Mouse (Mus musculus) liver, embryonic 16.5 days (tissue): Measurements from ENCODE around the gene Klrb1f. TPM values are rescaled to one million over a fixed set of nuclear protein-coding genes. Genes with fewer than 3 reads are reported as not detected.
"Not testable (repeated sequence)": the region's sequence is repeated elsewhere in the genome, so short reads cannot be mapped to it uniquely, and the experiment has no call there.

Source experiments
- ATAC-seq: fragments of 200-750 bp; cut with Nextera tagmentation; 2 replicates; pipeline ENCODE4 v1.8.0; 2017; ENCODE audit warnings: low read depth, mild to moderate bottlenecking, moderate number of reproducible peaks, moderate library complexity
- H3K27ac ChIP-seq: fragments of 300-500 bp; sonication (generic); 2 replicates; pipeline ENCODE4 v1.5.1; 2014; ENCODE audit warnings: mild to moderate bottlenecking, low read length
- H3K27me3 ChIP-seq: fragments of 300-500 bp; sonication (generic); 2 replicates; pipeline ENCODE4 v1.6.1; 2014; ENCODE audit warnings: low read depth, low read length, mixed read lengths; ENCODE audit not compliant: control insufficient read depth, insufficient read depth
- H3K36me3 ChIP-seq: fragments of 300-500 bp; sonication (generic); 2 replicates; pipeline ENCODE4 v1.6.1; 2014; ENCODE audit warnings: mild to moderate bottlenecking; ENCODE audit not compliant: control insufficient read depth, insufficient read depth
- H3K4me1 ChIP-seq: fragments of 300-500 bp; sonication (generic); 2 replicates; pipeline ENCODE4 v1.6.1; 2014; ENCODE audit warnings: low read depth, low read length, mixed read lengths; ENCODE audit not compliant: control insufficient read depth
- H3K4me2 ChIP-seq: fragments of 300-500 bp; sonication (generic); 2 replicates; pipeline ENCODE4 v1.6.1; 2014; ENCODE audit warnings: low read depth, low read length, mixed read lengths
- H3K4me3 ChIP-seq: fragments of 300-500 bp; sonication (generic); 2 replicates; pipeline ENCODE4 v1.5.1; 2014; ENCODE audit warnings: low read depth, mild to moderate bottlenecking, low read length
- H3K9ac ChIP-seq: fragments of 300-500 bp; sonication (generic); 2 replicates; pipeline ENCODE4 v1.6.1; 2014; ENCODE audit warnings: low read depth, low read length
- H3K9me3 ChIP-seq: fragments of 300-500 bp; sonication (generic); replicated peaks from 2 replicates; pipeline ENCODE4 v1.6.1; 2016; ENCODE audit warnings: low read length; ENCODE audit not compliant: control insufficient read depth
- WGBS: fragments of 180-500 bp; shearing (Covaris S2); extraction: QIAGEN DNeasy Blood & Tissue Kit; methylation state at CpG from one replicate; pipeline ENCODE4 v1.1.7; 2014; ENCODE audit not compliant: insufficient replicate concordance; 5-methylcytosine and 5-hydroxymethylcytosine counted together
- polyA plus RNA-seq: library from polyadenylated mRNA; unstranded; fragments of >200 nt; fragmentation: Nextera tagmentation; extraction: Ambion mirVana; gene quantifications from 2 replicates; pipeline ENCODE4 v1.2.1, GENCODE M21; 2015

Klrb1f gene
- polyA plus RNA-seq, 1 experiment from 2014 or later = 0.45 TPM

- H3K9me3 ChIP-seq = no peaks in the 10 kb centered on the region
- no peak overlapping the region for H3K27ac ChIP-seq
- no peaks in the 10 kb centered on the region for H3K36me3 ChIP-seq
- H3K4me1 ChIP-seq = no peaks in the 10 kb centered on the region; the same call in 1 of the 2 replicates
- no peak overlapping the region for H3K4me3 ChIP-seq
- ATAC-seq = 0 out of 2 replicates have a peak, but pooled peaks have one; percentile 13
- no peak overlapping the region for H3K4me2 ChIP-seq
- no peaks in the 10 kb centered on the region for H3K27me3 ChIP-seq
- H3K9ac ChIP-seq = no peak overlapping the region
- 8% methylated on average over 1 of the region's 1 CpGs for WGBS
Measured at GRCm38 (mm10) chr6:129097929-129098328, 52.2 kb downstream of the Klrb1f start.

- not testable (repeated sequence) for H3K27ac ChIP-seq, H3K4me3 ChIP-seq, H3K9ac ChIP-seq, H3K4me1 ChIP-seq, H3K4me2 ChIP-seq, ATAC-seq, H3K9me3 ChIP-seq, H3K27me3 ChIP-seq, H3K36me3 ChIP-seq
- WGBS = 42% methylated on average over 1 of the region's 1 CpGs
Measured at GRCm38 (mm10) chr6:129100794-129101193, 55.1 kb downstream of the Klrb1f start, which contains the start of gene Clec2e. Gene Clec2e, minus strand, starts transcription at chr6:129100913.

GRCm38 (mm10) chr6:129101604-129102003 lies 55.9 kb downstream of the Klrb1f start:
- Histone ChIP-seq H3K9me3 (no peaks in the 10 kb centered on the region), H3K4me1 (no peaks in the 10 kb centered on the region; the same call in 1 of the 2 replicates), H3K4me2 (no peak overlapping the region), H3K27ac (no peak overlapping the region), H3K36me3 (no peaks in the 10 kb centered on the region), H3K4me3 (no peak overlapping the region), H3K27me3 (no peaks in the 10 kb centered on the region), H3K9ac (no peak overlapping the region)
- ATAC-seq = no peak
- WGBS = 47% methylated on average over 1 of the region's 1 CpGs

DNA sequence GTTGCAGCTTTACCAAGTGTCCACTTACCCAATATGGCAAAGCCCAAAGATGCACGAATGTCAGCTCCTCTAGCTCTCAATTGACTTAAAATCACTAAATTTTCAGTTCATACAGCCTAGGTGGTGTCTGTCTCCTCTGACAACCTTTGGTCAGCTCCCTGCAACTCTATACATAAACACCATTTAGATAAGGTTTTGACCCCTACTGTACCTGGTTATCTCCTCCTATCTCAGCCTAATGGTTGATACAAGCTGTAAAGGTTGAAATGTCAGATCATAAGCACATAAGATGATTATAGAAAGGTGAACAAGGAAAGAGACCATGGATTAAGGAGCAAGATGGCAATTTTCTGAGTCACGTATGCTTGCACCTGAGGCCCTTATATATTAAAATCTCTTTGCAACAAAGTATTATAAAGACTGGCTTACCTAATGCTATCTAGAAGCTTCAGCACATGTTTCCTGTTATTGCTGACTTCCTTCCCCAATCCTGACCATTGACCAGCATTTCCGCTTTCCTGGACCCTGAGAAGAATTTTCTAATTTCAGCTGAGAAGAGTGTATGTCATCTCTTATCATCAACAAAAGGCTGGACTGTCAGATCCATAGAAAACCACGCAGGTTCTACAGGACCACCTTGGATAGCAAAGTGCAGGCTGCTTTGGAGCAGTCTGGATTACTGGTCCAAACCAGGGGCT lies 57.3 kb downstream of the Klrb1f start:
- no peak for ATAC-seq
- WGBS = 31% methylated on average over 4 of the region's 4 CpGs

More for the DNA sequence above, 57.3 kb downstream of the Klrb1f start:
- H3K4me3 ChIP-seq = no peak overlapping the region
- no peak overlapping the region for H3K4me2 ChIP-seq
- H3K36me3 ChIP-seq = no peaks in the 10 kb centered on the region
- H3K27ac ChIP-seq = no peak overlapping the region
- no peaks in the 10 kb centered on the region; the same call in 1 of the 2 replicates for H3K4me1 ChIP-seq
- H3K9me3 ChIP-seq = no peaks in the 10 kb centered on the region
- no peak overlapping the region for H3K9ac ChIP-seq
- H3K27me3 ChIP-seq = no peaks in the 10 kb centered on the region

Other genes starting within 250 kb of the Klrb1f start
- gene Gm44511, start 219.6 kb upstream of the Klrb1f start, polyA plus RNA-seq = 0.20 TPM in 1 of 2 replicates, not detected in the other
- 0.23 and 0.46 TPM in 2 replicates for gene Klrb1b, start 219.6 kb upstream of the Klrb1f start, polyA plus RNA-seq
- 0.21 and 0.30 TPM in 2 replicates for gene Clec2i, start 158.3 kb upstream of the Klrb1f start, polyA plus RNA-seq
- gene BC035044, start 154.8 kb upstream of the Klrb1f start, polyA plus RNA-seq = 6.3 and 6.6 TPM in 2 replicates
- not detected in 2 replicates for gene Clec2g, start 111.5 kb upstream of the Klrb1f start, polyA plus RNA-seq
- 0.08 TPM in 1 of 2 replicates, not detected in the other for gene Clec2e, start 55.0 kb downstream of the Klrb1f start, polyA plus RNA-seq
- 0.41 and 0.70 TPM in 2 replicates for gene Clec2d, start 134.7 kb downstream of the Klrb1f start, polyA plus RNA-seq
- gene Cd69, start 229.5 kb downstream of the Klrb1f start, polyA plus RNA-seq = 0.61 and 0.65 TPM in 2 replicates